Mouse (Mus musculus) urinary bladder, postnatal 25 days (tissue): ENCODE measurements around the gene Asb17.
A peak's percentile ranks its signal among the peaks of the same experiment; 100 is the strongest.
"Not testable (repeated sequence)": the region's sequence is repeated elsewhere in the genome, so short reads cannot be mapped to it uniquely, and the experiment has no call there.

Experiments
- DNase-seq: peaks from one replicate; pipeline ENCODE4 v3.0.0; 2022; ENCODE audit warnings: low spot score

Asb17 gene

DNA sequence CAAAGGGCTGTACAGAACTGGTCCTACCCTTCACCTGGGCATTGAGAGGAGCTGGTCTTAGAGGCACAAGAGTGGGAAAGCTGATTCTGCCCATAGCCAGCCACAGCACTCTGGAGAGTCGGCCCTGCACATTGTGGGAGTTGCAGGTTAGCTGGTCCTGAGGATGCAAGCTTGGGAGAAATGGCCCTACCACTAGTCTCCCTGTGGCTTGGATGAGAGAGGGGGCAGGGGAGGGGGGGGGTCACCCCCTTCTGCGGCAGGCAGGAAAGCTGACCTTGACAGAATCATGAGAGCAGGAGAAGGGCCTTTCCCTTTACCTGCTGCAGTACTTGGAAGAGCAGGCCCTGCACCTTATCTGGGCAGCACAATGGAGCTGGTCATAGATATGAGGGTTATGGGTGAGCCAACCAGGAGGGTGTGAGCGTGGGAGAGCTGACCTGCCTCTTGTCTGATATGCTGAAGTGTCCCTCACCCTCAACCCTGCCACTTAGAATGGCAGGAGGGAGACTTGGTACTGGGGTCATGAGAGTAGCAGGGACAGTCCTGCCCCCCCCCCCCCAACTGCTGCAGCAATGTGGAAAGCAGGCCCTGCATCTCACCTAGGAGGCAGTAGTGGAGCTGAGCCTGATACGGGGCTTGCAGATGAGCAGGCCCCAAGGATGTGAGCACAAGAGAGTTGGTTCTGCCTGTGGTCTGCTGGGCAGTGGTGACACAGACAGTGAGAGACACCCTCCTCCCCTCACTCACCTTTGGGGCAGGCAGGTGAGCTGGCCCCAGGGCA, 11.9 kb upstream of the Asb17 start:
- DNase-seq = no peak

- DNase-seq = no peak
These were observed 11.4 kb upstream of the Asb17 start for GRCm38 (mm10) chr3:153832654-153832945.

DNA sequence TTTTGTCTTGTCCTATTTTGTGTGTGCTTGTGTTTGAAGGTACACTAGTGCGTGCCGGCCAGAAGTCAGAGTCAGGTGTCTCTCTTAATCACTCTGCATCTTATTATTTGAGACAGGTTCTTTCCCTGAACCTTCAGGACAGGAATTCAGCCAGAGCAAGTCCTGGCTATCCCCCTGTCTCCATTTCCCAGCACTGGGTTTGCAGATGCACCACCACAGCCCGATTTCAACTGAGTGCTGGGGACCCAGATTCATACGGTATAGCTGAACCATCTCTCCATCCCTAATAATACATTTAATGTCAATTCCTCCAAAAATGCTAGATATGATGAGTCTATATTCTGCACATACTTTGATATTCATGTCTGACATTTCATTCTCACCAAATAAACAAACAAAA, 9.9 kb upstream of the Asb17 start:
- DNase-seq = no peak

GRCm38 (mm10) chr3:153835455-153836086, 8.4 kb upstream of the Asb17 start:
- peak; percentile 69 for DNase-seq

GRCm38 (mm10) chr3:153836316-153836715, 7.7 kb upstream of the Asb17 start:
- DNase-seq = no peak

GRCm38 (mm10) chr3:153837593-153837992, 6.4 kb upstream of the Asb17 start:
- DNase-seq = no peak

DNA sequence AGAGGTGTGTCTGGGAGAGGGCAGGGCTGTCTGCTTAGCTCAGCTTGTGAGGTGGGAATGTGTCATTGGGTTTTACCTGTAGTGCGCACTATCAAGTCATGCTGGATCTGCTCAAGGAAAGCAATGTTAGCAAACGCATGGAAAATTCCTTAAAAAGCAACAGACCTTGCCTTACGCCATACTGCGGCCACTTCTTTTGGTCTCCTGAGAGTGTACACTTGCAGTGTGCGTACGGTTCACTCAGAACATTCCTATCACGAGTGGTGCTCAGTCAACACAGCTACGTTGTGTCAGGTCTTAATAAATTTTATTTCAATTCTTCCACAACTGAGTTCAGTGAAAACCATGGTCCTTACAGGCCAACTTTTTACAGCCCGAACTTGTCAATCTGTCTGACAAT, 748 bp downstream of the Asb17 start:
- DNase-seq = no peak

DNA sequence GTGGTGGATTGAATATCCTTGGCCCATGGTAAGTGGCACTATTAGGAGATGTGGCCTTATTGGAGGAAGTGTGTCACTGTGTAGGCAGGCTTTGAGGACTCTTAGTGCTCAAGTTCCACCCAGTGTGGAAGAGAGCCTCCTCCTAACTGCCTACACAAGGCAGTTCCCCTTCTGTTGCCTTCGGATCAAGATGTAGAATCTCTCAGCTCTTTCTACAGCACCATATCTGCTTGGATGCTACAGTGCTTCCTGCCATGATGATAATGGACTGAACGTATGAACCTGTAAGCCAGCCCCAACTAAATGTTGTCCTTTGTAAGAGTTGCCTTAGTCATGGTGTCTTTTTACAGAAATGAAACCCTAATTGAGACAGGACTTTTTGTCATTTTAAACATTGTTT, 1.5 kb downstream of the Asb17 start:
- no peak for DNase-seq

- no peak for DNase-seq
These were observed 2.1 kb downstream of the Asb17 start for GRCm38 (mm10) chr3:153846109-153846508.

DNA sequence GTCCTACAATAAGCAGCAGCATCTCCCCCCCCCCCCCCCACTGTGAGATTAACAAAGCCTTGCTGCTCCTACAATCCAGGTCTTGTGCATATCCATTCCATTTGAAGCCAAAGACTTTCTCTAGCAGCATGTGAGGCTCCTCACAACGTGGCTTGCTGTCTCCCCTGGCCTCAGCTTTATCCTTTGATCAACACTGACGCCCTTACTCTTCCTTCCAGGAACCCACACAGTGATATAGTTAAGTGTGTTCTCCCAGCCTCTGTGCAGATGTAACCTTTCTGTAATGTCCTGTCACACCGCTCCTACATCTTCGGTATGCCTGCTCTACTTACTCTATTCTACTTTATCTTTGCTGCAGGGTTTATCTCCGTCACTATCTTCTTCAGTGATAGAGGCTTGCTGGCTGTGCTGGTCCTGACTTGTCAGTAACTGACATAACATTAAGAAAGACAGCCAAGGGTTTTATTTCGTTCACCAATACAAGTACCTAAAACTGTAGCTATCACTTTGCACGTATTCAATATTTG, 3.3 kb downstream of the Asb17 start:
- no peak for DNase-seq

DNA sequence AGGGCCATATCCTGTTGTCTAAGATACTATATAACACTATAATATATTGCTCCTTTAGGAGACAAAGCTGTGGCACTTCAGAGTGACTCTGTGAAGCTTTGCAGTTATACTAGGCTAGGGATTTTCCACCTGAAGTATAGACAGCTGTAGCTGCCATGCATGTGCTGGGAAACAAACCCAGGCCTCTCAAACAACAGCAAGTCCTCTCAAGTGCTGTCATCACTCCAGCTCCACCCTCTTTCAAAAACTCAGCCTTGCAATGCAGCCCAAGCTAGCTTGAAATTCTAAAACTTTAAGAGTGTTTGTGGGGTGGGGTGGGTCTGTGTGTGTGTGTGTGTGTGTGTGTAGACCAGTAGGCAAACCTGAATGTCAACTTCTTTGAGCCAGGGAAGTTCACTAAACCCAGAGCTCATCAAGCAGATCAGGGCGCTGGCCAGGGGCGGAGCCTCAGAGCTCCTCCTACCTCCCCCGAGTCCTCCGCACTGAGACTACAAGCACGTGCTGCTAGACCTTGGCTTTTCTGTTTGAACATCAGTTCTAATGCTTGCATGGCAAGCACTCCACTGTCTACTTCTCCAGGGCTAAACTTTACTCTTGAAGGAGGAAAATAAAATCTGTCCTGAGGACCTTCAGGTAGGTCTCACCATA, 5.5 kb downstream of the Asb17 start:
- peak; percentile 8 for DNase-seq

DNA sequence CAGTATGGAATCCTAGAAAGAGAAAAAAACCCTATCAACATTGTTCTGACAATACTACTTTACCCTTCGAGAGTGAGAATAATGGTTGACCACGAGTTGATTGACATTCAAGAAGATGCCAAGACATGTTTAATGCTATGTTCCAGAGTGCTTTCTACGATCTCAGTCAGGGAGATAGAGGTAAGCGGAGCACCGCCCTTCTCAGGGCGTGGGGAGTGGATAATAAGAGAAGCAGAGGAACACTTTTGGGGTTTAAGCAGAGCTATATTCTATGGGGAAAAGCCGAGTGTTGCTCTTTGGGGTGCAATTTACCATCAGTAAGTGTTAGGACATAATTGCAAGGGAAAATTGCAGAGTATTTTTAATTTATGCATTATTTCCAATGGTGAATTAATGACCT, 6.8 kb downstream of the Asb17 start:
- DNase-seq = no peak

DNA sequence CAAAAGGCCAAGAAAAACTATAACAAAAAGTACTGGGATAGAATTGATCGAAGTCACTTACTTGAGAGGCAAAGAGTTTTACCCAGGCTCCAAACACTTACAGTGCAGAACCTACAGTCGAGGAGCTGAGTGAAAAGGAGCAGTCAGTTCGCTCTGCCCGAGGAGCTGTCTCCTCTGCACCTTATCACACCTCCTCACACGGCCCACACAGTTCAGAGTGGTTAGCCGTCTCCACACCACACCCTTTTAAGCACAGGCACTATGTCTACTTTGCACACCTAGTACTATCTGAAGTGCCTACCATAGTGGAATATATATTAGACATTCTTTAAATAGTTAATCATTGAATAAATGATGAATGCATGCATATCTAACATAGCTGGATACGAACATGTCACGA, 8.3 kb downstream of the Asb17 start:
- DNase-seq = no peak

DNA sequence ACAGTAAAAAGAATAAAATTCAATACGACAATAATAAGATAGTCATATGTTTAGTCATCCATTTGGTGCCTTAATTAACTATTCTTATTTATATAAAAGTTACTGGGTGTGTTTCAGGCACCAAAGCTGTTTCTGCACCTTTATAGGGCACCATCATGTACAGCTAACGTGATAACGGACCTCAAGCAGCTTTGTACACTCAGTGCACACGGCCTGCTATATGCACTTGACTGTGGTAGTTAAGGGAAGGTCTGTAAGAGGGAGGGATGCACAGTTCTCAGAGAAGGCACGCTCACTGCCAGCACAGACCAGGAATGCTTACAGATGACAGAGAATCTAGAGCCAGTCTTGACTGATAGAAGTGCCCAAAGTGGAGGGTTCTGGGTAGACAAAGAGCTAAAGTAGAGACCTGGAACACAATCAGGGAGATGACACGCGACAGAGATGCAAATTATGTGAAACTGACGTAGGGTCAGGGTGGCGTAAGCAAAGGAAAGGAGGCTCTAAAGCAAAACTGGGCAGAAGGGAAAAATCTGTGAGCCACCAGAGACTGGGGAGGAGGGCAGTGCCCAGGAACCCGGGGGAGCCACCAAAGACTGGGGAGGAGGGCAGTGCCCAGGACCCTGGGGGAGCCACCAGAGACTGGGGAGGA, 14.5 kb downstream of the Asb17 start:
- DNase-seq = no peak

DNA sequence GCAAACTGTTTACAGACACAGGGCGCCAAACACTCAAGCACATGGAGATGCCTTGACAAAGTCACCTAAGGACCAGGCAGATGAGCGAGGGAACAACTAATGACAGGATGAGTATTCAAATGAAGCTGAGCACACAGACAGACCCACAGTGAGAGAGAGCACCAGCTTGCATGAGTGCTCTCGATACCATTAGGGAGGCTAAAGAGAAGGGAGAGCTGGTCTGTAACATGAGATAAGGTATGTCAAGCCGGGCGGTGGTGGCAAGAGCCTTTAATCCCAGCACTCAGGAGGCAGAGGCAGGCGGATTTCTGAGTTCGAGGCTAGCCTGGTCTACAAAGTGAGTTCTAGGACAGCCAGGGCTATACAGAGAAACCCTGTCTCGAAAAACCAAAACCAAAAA, 16.4 kb downstream of the Asb17 start:
- DNase-seq = not testable (repeated sequence)

DNA sequence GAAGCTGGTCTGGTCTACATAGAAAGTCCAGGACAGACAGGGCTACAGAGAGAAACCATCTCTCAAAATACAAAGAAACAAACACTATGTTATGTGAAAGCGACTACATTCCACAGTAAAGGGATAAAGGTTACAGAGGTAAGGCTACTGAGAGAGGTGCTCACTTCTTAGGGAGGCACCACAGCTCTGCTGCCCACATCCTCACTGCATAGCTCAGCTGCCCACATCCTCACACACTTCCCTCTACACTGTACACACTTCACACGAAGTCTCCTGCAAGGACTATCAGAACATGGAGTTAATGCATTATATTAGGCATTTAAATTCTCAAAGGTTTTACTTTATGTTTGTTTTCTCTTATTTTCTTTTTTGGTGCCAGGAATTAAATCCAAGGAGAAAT, 19.8 kb downstream of the Asb17 start:
- no peak for DNase-seq

DNA sequence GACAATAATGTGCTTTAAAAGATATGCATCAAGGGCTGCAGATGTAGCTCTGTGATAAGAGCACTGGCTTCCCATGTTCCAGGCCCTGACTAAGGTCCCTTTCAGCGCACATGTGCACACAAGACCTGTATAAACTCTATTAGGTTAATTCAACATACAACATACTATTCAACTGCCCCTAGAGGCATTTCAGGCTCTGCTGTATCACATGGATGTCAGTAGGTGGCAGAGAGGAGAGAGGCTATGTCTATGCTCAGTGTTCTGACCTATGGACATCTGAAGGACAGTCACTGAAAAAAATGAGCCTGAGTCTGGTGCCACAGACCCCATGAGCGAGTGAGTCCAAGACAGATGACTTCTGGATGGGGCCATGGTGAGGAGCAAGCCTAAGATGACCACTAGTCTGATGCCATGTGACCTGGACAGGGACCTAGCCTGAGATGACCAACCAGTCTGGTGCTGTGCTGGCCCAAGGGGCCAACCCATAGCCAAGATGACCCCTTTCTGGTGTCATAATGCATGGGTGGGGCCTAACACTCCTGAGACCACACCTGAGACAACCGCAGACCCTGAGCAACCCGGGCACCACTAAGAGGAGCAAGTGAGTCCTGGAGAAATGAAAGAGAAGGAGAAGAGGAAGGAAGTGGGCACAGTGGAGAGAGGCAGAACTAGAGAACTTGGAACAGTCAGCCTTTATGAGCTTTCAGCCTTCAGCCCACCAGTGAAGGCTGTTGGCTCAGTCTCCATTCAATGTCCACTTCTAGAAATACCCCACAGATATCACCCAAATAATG, 20.8 kb downstream of the Asb17 start:
- no peak for DNase-seq

GRCm38 (mm10) chr3:153867149-153868136, 23.4 kb downstream of the Asb17 start:
- DNase-seq = no peak

- DNase-seq = no peak
These were observed 27.4 kb downstream of the Asb17 start for GRCm38 (mm10) chr3:153871396-153871795.

GRCm38 (mm10) chr3:153886296-153886695, 42.3 kb downstream of the Asb17 start:
- DNase-seq = no peak

GRCm38 (mm10) chr3:153888141-153888540, 44.1 kb downstream of the Asb17 start:
- no peak for DNase-seq
